Mouse (Mus musculus): ENCODE results near the gene Susd2.

The Susd2 gene

GRCm38 (mm10) chr10:75643741-75644343, at the start of gene Susd2:
Gene Susd2 (minus strand): TSS chr10:75644008.
- peak; percentile 72 for DNase-seq (ENCODE audit: low spot score)

GRCm38 (mm10) chr10:75688598-75688997, 44.8 kb upstream of the Susd2 start:
- no peak for DNase-seq (ENCODE audit: low spot score)

GRCm38 (mm10) chr10:75686724-75687123, 42.9 kb upstream of the Susd2 start:
- DNase-seq (ENCODE audit: low spot score): no peak

- peak; percentile 63 for DNase-seq (ENCODE audit: low spot score)
Measured at GRCm38 (mm10) chr10:75684035-75685004, 40.5 kb upstream of the Susd2 start.

DNA sequence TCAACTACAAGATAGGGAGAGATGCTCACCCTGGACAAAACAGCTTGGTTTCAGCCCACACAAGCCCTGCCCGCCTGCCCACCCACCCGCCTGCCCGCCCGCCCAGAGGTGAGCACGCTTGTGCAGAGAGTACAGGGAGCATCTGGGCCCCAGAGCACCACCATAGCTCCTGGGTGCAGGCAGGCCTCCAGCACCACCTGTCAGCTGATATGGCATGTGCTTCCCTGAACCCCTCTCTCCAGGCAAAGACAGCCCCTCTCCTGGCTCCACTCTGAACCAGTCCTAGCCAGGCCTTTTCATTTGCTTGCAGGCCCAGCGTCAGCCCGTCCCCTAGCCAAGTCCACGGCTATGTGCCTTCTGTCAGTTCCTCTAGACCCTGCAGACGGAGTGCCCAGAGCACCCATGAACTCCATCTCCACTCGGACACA, 36.8 kb upstream of the Susd2 start:
- no peak for DNase-seq (ENCODE audit: low spot score)

DNA sequence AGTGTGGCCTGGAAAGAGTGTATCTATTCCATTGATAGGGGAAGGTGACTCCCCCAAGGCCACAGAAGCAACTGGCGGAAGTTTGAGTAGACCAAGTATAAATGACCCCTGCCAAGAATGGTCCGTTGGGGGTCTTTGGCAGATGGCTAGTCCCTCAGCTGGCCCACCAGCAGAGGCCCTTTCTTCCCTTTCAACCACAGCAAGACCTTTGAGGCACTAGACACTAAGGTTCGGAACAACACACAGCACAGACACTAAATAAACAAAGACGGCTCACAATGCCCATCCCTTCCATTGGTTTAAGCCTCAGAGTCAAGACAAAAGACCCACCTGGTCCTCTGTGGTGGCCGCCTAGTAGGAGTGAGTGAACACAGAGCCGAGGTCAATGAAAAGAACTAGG, 35.4 kb upstream of the Susd2 start:
- no peak for DNase-seq (ENCODE audit: low spot score)

DNA sequence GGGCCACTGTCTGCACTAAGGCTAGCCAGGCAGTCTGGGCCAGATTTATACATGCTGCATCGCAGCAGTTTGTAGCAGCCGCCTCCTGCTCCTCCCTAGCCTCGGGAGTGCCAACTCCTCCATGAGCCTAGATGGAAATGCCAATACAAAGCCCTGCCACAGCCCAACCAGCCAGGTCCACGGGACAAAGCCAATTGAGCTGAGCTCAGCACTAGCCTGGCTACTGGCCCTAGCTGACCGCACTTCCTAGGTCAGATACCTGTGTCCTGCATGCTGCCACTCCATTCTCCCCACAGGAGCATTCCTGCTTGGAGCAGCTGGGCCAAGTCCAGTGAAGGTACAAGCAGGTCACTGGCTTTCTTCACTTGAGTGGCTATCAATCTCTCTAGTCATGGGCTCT, 34.2 kb upstream of the Susd2 start:
- no peak for DNase-seq (ENCODE audit: low spot score)

- DNase-seq (ENCODE audit: low spot score): no peak
Measured at GRCm38 (mm10) chr10:75677571-75677970, 33.8 kb upstream of the Susd2 start.

DNA sequence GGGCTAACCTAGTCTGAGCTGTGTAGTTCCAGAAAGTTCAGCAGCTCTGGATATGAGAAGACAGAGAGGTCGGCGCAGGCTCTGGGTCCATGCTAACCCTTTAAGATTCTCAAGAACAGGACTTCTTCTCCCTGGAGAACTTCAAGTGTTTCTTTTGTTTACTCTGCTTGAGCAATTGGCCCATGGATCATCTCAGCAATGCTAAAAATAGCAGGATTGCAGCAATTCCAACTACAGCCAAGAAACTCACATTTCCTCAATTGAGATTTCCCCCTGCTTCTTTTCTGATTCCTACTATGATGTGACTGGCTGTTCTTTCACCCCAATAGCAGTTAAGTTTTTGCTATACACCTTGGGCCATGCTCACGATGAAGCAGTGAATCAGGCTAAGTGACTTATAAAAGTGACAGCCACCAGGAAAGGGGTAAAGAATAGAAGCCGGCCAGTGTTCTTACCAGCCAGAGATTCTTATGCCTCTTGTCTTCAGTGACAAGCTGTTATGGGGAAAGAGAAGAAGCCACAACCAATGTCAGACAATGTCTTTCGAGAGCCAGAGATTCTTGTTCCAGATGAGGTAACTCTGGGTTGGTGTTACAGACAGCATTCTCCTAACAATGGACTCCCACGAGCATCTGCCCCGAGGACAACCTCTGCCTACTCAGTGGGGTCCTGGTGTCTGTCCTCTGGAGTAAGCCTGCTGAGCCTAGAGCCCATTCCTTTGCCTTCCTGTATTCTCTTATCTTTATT, 33.2 kb upstream of the Susd2 start:
- DNase-seq (ENCODE audit: low spot score): no peak

GRCm38 (mm10) chr10:75676286-75676685, 32.5 kb upstream of the Susd2 start:
- DNase-seq (ENCODE audit: low spot score): no peak

- DNase-seq (ENCODE audit: low spot score): no peak
Measured at GRCm38 (mm10) chr10:75675594-75675993, 31.8 kb upstream of the Susd2 start.

GRCm38 (mm10) chr10:75669936-75670335, 26.1 kb upstream of the Susd2 start:
- DNase-seq (ENCODE audit: low spot score): no peak

DNA sequence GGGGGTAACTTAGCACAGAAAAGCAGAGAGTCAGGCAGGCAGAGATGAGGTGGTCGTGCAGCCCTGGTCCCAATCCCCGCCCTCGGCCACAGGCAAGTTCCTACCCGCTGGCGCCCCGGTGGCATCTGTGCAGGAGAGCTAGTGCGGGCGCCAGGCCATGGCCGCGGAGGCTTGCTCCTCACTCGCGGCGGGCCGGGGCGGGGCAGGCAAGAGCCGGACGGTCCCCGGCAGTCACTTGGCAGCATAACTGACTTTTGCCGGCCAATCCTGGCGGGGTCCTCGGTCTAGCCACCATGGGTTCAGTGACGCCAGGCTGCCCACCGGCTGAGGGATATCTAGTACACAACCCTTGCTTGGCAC, 24.1 kb upstream of the Susd2 start:
- peak; percentile 39 for DNase-seq (ENCODE audit: low spot score)

DNA sequence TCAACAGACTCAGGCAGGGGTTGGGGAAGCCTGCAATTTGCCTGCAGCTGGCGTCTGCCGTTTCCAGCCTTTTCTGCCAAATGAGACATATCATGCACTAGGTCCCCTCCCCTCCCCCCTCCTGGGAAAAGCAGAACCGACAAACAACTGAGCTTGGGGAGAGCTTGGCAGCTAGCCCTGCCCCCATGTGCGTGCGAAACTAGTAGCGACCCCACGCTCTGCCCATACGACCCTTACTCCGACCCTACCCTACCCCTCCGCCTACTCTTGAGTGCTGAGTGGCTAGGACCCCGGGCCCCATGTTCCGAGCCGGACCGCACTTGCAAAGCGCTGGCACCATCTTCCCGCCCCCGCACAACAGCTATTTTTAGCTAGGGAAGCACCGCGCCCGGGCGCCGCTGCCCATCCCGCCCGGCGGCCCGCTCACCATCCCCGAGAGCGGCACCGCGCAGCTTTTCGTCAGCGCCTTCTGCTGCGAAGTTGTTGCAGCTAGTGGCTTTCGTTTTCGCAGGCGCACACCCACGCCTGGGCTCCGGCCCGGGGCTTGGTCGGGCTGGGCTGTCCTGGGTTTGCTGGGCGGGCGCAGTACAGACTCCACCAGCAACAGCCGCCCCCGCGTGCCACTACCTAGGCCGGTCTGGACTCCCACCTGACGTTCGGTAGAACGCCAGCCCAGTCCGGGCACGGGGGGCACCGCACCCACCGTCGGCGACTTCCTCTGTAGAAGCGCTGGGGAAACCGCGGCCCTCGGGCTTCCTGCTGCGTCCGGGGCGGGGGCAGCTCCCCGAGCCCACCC, 23.5 kb upstream of the Susd2 start:
- peak; percentile 57 for DNase-seq (ENCODE audit: low spot score)

GRCm38 (mm10) chr10:75666451-75667030, 22.7 kb upstream of the Susd2 start:
- DNase-seq (ENCODE audit: low spot score): no peak

DNA sequence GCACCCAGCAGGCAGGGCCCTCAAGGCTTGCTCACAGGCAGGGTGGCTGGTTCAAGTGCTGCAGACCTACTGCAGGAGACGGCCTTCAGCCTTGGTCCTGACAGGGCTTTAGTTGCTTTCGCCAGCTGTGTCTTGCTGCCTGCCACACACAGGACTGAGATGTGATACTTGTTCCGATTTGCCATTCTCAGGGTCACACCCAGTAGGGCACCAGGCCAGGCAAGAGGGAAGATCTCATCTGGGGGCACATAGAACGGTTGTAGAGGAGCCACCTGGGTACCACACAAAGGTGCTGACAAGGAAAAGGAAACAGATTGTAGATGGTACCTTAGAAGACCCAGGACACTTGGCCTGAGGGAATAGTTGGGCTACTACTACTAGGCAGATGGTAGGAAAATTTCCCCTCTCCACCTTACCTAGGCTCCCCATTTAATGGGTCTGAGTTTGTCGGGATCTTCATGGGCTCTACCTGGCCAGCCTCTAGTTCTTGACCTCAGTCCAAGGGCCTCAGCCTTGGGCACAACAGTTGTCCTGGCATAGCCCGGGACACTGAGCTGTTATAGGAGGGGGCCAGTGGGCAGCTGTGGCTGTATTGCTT, 21.0 kb upstream of the Susd2 start:
- no peak for DNase-seq (ENCODE audit: low spot score)

GRCm38 (mm10) chr10:75662575-75662974, 18.8 kb upstream of the Susd2 start:
- no peak for DNase-seq (ENCODE audit: low spot score)

DNA sequence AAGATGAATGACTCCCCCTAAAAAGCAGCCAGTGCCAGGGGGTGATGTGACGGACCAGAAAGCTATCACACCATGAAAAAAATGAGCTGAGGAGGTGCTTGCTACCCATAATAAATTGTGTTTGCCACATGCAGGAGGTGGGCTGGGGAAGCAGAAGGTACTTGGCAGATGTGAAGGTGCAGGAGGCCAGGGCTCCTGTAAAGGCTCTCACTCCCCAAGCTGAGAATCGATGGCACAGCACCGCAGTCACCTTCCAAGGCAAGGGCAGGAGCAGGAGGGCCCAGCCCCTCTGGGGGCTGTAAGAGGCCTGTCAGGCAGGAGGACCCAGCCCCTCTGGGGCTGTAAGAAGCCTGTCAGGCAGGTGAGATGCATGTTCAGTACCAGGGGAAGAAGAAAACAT, 18.1 kb upstream of the Susd2 start:
- no peak for DNase-seq (ENCODE audit: low spot score)

DNA sequence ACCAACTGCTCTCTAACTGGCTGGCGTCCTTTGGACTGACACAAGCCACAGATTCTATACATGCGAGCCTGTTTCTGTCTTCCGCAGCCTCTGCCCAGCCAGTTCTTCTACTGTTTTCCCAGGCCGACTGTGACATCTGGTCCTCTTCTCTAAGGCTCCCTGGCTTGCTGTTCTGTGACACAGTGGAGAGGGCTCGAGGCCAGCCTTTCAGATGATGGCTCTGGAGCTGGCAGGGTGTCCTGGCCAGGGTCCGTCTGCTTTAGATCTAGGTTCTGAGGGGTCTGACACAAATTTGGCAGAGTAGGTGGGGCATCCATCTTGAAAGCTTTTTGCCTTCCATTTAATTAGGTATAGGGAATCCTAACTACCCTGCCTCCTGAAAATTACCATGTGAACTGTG, 17.6 kb upstream of the Susd2 start:
- no peak for DNase-seq (ENCODE audit: low spot score)

- DNase-seq (ENCODE audit: low spot score): no peak
Measured at GRCm38 (mm10) chr10:75657772-75658171, 14.0 kb upstream of the Susd2 start.

DNA sequence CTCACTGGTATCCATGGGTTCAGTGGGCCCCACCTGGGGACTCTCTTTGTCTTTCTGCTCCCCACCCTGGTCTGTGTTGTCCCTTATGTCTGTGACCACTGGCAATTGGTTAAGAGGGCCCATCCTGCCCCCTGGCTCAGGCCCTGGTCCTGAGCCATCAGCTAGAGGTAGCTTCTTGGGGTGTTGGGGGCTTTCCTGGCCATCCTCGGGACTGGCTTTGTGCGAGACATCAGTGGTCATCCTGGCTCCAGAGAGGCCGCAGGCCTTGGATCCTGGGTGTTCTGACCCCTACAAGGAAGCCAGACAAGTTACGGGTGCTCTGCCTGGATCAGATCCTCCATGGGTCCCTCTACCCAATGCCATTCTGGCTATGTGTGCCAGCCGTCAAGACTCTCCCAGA, 13.4 kb upstream of the Susd2 start:
- DNase-seq (ENCODE audit: low spot score): no peak
